Mouse (Mus musculus) brain, embryonic 14.5 days (tissue): ENCODE data around the gene Phactr1.

Source experiments
- CTCF ChIP-seq: fragments of 200-500 bp; IDR thresholded peaks from 2 replicates; pipeline ENCODE4 v1.5.1; 2012; ENCODE audit warnings: inconsistent platforms, mild to moderate bottlenecking, moderate library complexity, borderline replicate concordance; ENCODE audit not compliant: insufficient read depth, insufficient read length; ENCODE audit errors: extremely low read depth
- POLR2A ChIP-seq: fragments of 200-500 bp; IDR thresholded peaks from 2 replicates; pipeline ENCODE4 v1.6.1; 2012; ENCODE audit warnings: mild to moderate bottlenecking, inconsistent platforms, borderline replicate concordance; ENCODE audit not compliant: poor library complexity, insufficient read depth, insufficient read length, severe bottlenecking; ENCODE audit errors: extremely low read depth

GRCm38 (mm10) chr13:42711510-42711909 is 31.1 kb downstream of the Phactr1 start:
- no peak for TF ChIP-seq CTCF
- no peak for TF ChIP-seq POLR2A
